Mouse (Mus musculus): ENCODE data around the gene Rrp36.

Gene Rrp36

DNA sequence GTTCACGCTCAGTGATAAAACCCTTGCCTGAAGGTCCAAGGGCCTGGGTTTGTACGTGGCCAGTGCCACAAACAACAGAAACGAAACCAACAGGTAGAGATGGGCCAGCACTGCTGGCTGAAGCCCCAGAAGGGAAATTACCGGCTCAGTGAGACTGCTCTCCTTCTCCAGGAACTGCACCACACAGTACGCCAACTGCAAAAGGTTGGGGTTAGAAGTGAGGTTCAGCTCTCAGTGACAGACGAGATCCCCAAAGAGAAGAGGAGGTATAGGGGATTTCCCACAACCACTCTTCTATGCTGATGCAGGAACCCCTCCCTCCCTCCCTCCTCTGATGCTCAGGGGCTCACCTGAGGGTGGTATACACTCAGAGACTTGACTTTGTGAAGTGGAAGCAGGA, 11.8 kb upstream of the Rrp36 start:
- DNase-seq (ENCODE audit: low spot score in 2 of 2) = no peak

GRCm38 (mm10) chr17:46682654-46683389, 8.7 kb upstream of the Rrp36 start:
- no peak for DNase-seq (ENCODE audit: low spot score in 2 of 2)

DNA sequence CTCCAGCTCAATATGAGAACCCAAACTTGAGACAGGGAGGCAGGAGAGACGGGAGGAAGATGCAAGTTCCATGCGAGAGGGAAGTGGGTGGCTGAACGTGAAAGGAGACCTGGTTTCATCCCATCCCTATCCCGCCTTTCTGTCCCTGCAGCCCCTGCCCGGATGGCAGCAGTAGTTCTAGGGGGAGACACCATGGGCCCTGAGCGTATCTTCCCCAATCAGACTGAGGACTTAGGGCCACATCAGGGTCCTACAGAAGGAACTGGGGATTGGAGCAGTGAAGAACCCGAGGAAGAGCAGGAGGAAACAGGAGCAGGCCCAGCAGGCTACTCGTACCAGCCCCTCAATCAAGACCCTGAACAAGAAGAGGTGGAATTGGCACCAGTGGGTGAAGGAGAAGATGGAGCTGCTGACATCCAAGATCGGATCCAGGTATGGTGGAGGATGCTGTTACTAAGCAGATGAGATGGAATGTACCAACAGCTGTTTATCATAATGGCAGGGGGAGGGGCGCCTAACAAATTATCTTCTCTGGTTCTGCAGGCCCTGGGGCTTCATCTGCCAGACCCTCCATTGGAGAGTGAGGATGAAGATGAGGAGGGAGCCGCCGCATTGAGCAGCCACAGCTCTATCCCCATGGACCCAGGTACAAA, 7.4 kb upstream of the Rrp36 start:
- DNase-seq (ENCODE audit: low spot score in 2 of 2) = peak in 1 of 2 experiments; percentile 31

GRCm38 (mm10) chr17:46680760-46681373, 6.7 kb upstream of the Rrp36 start, which contains the start of gene Klhdc3:
Gene Klhdc3, minus strand, starts transcription at chr17:46680914.
- peak; percentile 89 to 99 for DNase-seq (ENCODE audit: low spot score in 2 of 2)

DNA sequence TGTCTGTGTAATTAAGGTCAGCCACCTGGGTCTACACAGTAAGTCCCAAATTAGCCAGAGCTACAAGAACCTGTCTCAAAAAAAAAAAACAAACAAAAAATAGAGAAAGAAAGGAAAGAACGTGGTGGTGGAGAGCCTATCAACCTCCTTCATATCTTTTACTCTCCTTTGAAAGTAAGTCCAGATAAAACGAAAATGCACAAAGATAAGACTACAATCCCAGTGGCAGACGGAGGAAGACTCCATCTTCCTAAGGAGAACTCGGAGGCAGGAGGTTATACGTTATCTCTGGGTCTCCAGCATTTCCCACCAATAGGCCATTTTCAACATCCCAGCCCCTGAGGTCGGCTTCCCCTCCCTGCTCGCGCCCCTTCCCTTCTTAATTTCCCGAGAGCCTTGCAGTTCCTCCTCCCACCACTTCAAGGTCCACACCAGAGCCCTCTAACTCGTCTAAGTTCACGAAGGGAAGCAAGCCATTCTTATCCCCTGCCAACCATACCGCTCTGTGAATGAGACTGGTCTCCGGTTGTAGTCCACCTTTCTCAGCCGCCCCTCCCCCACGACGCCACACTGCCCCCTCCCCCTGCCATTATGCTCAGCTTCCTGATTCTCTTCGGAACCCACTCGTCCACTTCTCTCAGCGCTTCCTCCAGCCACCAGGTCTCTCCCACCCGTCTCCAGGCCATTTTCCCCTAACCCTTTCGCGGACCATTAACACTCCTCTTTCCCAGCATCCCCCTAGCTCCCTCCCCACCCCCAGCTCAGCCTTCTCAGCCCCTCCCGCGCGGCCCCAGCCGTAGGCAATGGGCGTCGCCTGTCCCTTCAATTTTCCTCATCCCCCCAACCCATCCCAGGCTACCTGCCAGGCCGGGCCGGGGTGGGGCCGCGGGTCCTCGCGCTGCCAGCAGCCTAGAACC, 5.9 kb upstream of the Rrp36 start:
- peak; percentile 31 to 68 for DNase-seq (ENCODE audit: low spot score in 2 of 2)

DNA sequence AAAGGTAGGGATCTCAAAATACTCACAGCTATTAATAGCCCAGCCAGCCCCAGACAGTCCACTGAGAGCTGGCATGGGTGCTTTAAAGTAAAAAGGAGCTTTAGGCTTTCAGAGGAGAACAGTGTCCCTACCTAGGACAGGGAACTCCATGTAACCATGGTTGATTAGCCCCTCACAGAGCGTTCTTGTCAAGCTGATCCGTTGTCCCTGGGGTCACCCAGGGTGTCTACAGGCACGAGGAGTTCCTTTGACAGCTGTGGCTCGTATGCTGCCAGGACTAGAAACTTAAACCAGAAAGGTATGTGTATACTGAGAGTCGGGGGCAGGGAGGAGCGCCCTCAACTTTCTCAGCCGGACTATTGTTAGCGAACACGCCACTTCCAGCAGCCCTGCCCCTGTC, 4.8 kb upstream of the Rrp36 start:
- no peak for DNase-seq (ENCODE audit: low spot score in 2 of 2)

GRCm38 (mm10) chr17:46678416-46678815, 4.3 kb upstream of the Rrp36 start, which contains the start of gene Mea1:
Gene Mea1, plus strand, starts transcription at chr17:46678793.
- DNase-seq (ENCODE audit: low spot score in 2 of 2) = no peak

- DNase-seq (ENCODE audit: low spot score in 2 of 2) = no peak
These were observed 555 bp upstream of the Rrp36 start for GRCm38 (mm10) chr17:46674530-46675283.

DNA sequence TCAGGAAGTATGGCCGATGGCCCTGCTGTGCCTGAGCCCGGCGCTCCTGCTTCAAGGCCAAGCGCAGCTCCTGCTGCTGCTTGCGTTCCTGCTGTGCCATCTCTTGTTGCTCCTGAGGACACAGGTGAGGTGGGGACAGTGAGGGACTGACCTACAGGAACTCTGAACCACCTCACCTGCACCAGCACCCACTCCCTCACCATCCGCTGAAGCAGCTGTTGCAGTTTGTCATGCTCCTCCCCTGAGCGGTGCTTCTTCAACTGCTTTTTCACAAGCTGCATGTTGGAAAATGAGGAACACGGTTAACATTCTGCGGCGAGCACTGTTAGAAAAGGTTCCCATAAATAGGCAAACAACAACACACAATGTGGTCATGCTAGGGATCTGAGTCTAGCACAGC, 4.2 kb downstream of the Rrp36 start:
- no peak for DNase-seq (ENCODE audit: low spot score in 2 of 2)

- no peak for DNase-seq (ENCODE audit: low spot score in 2 of 2)
These were observed 6.4 kb downstream of the Rrp36 start for GRCm38 (mm10) chr17:46667712-46668111.

DNA sequence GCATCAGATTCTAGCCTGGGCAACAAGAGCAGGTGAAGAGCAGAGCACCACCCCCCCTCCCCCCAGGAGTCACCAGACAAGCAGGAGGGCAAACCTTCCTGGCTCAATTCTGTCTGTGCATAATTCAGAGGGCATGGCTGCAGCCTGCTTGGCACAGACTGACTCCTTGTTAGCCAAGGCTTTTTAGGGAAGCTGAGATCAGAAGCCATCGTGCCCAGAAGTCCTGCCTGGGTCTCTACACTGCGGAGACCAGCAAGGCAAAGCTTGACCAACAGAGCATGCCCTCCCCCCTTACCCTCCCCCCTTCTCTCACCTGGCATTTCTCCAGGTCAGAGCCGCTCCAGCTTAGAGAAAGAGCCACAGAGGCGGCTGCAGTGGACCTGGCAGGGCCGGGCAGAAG, 11.4 kb downstream of the Rrp36 start:
- DNase-seq (ENCODE audit: low spot score in 2 of 2) = no peak

GRCm38 (mm10) chr17:46661981-46662380, 12.2 kb downstream of the Rrp36 start:
- DNase-seq (ENCODE audit: low spot score in 2 of 2) = no peak

DNA sequence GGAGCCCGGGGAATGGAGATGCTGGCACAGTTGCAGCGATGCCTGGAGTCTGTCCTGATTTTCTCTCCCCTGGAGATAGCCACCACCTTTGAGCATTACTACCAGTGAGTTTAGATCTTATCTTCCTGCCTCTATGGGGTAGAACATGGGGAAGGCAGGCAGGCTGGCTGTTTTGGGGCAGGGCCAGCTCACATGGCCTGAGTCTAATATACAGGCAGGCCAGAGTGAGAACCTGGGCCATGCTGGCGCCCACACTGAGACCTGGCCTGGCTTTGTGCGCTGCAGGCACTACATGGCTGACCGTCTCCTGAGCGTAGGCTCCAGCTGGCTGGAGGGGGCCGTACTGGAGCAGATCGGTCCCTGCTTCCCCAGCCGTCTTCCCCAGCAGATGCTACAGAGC, 12.8 kb downstream of the Rrp36 start:
- DNase-seq (ENCODE audit: low spot score in 2 of 2) = no peak

DNA sequence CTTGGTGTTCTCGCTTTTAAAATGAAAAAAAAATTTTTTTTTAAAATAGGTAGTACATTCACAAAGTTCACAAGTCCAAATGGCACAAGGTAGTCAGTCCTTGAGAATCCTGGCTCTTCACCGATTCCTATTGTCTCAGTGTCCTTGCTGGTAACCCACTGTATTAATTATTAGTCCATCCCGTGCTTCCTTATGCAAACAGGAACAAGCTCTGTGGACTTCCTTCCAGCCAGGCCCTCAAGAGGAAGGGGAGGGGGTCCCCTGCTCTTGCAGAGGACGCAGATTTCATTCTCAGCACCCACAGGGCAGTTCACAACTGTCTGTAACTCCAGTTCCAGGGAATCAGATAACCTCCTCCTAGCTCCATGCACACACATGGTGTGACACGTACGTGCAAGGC, 18.1 kb downstream of the Rrp36 start:
- DNase-seq (ENCODE audit: low spot score in 2 of 2) = no peak

GRCm38 (mm10) chr17:46651755-46652547, 22.2 kb downstream of the Rrp36 start:
- DNase-seq (ENCODE audit: low spot score in 2 of 2) = no peak

- no peak for DNase-seq (ENCODE audit: low spot score in 2 of 2)
These were observed 22.9 kb downstream of the Rrp36 start for GRCm38 (mm10) chr17:46651292-46651691.

GRCm38 (mm10) chr17:46650232-46651031, 23.7 kb downstream of the Rrp36 start, which contains the start of gene Cul7:
Gene Cul7, plus strand, starts transcription at chr17:46650337.
- peak; percentile 60 to 86 for DNase-seq (ENCODE audit: low spot score in 2 of 2)

- no peak for DNase-seq (ENCODE audit: low spot score in 2 of 2)
These were observed 24.3 kb downstream of the Rrp36 start for GRCm38 (mm10) chr17:46649811-46650210.

DNA sequence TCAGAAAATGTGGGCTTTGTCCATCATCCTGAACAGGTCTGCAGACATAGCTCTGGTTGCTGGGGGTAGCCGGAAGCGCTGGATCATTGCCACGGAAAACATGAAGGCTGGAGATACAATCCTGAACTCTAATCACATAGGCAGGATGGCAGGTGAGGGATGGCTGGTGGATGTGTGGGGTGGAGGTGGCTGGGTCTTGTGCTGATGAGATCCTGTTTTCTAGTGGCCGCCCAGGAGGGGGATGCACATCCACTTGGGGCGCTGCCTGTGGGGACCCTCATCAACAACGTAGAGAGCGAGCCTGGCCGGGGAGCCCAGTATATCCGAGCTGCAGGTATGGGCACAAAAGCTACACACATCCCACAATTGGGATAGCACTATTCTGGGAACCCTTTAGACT, 25.7 kb downstream of the Rrp36 start:
- no peak for DNase-seq (ENCODE audit: low spot score in 2 of 2)

All from spleen, postnatal 10 days (tissue).